Mouse (Mus musculus) liver (tissue): ENCODE measurements around the gene Cd248.
"Not testable (repeated sequence)": the region's sequence is repeated elsewhere in the genome, so short reads cannot be mapped to it uniquely, and the experiment has no call there.

Source experiments
- DNase-seq: peaks from one replicate; pipeline ENCODE4 v3.0.0-alpha.2; 2020; ENCODE audit warnings: mixed read lengths

Cd248 gene

GRCm38 (mm10) chr19:5079279-5079678, 11.4 kb downstream of the Cd248 start:
- no peak for DNase-seq

GRCm38 (mm10) chr19:5082005-5082404, 14.1 kb downstream of the Cd248 start:
- DNase-seq: no peak

GRCm38 (mm10) chr19:5082596-5082995, 14.7 kb downstream of the Cd248 start:
- DNase-seq: no peak

- DNase-seq: no peak
These were observed 16.3 kb downstream of the Cd248 start for GRCm38 (mm10) chr19:5083961-5084833.

- DNase-seq: no peak
These were observed 16.9 kb downstream of the Cd248 start for GRCm38 (mm10) chr19:5084834-5085144.

GRCm38 (mm10) chr19:5085145-5085863, 17.4 kb downstream of the Cd248 start, which contains the start of gene Tmem151a:
Gene Tmem151a, minus strand, starts transcription at chr19:5085531.
- DNase-seq: peak; percentile 59

GRCm38 (mm10) chr19:5086533-5086932, 18.7 kb downstream of the Cd248 start:
- not testable (repeated sequence) for DNase-seq

GRCm38 (mm10) chr19:5087884-5088728, 20.2 kb downstream of the Cd248 start, which contains the start of gene Yif1a:
Gene Yif1a, plus strand, starts transcription at chr19:5088538.
- peak; percentile 92 for DNase-seq

GRCm38 (mm10) chr19:5089324-5089723, 21.4 kb downstream of the Cd248 start:
- no peak for DNase-seq

- no peak for DNase-seq
These were observed 24.2 kb downstream of the Cd248 start for GRCm38 (mm10) chr19:5092083-5092482.

GRCm38 (mm10) chr19:5093481-5094242, 25.8 kb downstream of the Cd248 start:
- no peak for DNase-seq

GRCm38 (mm10) chr19:5094243-5094632, 26.4 kb downstream of the Cd248 start:
- peak; percentile 90 for DNase-seq

GRCm38 (mm10) chr19:5094746-5095417, 27.0 kb downstream of the Cd248 start:
- DNase-seq: no peak

- no peak for DNase-seq
These were observed 28.1 kb downstream of the Cd248 start for GRCm38 (mm10) chr19:5095887-5096474.

- DNase-seq: no peak
These were observed 29.9 kb downstream of the Cd248 start for GRCm38 (mm10) chr19:5097521-5098362.

- peak; percentile 75 for DNase-seq
These were observed 30.7 kb downstream of the Cd248 start, which contains the start of gene Cnih2 for GRCm38 (mm10) chr19:5098363-5099143. Gene Cnih2, minus strand, starts transcription at chr19:5098521.

GRCm38 (mm10) chr19:5106074-5106473, 38.2 kb downstream of the Cd248 start:
- DNase-seq: no peak

GRCm38 (mm10) chr19:5106731-5107191, 38.9 kb downstream of the Cd248 start, which contains the start of gene Rab1b:
Gene Rab1b, minus strand, starts transcription at chr19:5107072.
- DNase-seq: peak; percentile 99
